Mouse (Mus musculus) bone marrow macrophage, adult 2 months (primary cell): ENCODE data around the gene Dok3. TPM values are rescaled to one million over a fixed set of nuclear protein-coding genes. Genes with fewer than 3 reads are reported as not detected.

Experiments used
- H3K27ac ChIP-seq: 2 replicates; pipeline ENCODE4 v1.5.1; 2012; ENCODE audit warnings: low read depth, low read length; ENCODE audit not compliant: insufficient read depth
- H3K4me1 ChIP-seq: 2 replicates; pipeline ENCODE4 v1.6.1; 2012; ENCODE audit warnings: low read length; ENCODE audit not compliant: control insufficient read depth, insufficient read depth
- H3K4me3 ChIP-seq: 2 replicates; pipeline ENCODE4 v1.5.1; 2012; ENCODE audit warnings: mild to moderate bottlenecking, low read length, moderate library complexity; ENCODE audit not compliant: insufficient read depth
- CTCF ChIP-seq: IDR thresholded peaks from 2 replicates; pipeline ENCODE4 v1.5.1; 2012; ENCODE audit warnings: low read depth, mild to moderate bottlenecking, low read length, moderate library complexity
- POLR2A ChIP-seq: IDR thresholded peaks from 2 replicates; pipeline ENCODE4 v1.6.1; 2012; ENCODE audit warnings: mild to moderate bottlenecking, low read depth, low read length, borderline replicate concordance
- polyA plus RNA-seq: library from polyadenylated mRNA; stranded (reverse); fragments of >200 nt; gene quantifications from 2 replicates; pipeline ENCODE4 v1.2.4, GENCODE M21; 2012; ENCODE audit not compliant: missing spikeins, insufficient read depth, insufficient read length

Gene Dok3
- polyA plus RNA-seq, 1 experiment: 94.2 TPM

DNA sequence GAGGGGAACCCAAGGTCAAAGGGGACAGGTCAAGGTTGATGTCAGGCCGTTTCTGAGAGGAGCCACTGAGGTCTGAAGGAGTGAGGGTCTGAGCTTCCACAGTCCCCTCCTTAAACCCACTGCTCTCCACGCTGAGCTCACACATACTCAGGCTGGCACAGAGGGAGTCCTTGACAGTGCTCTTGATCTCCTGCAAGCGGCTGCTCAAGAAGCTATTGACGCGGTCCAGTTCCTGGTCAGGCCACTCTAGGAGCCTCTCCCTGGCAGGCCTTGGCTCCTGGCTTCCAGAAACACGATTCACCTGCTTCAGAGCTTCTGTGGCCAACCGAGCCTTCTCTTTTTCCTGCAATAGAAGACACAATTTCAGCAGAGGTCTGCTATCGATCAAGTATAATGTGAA is 14.4 kb upstream of the Dok3 start:
- TF ChIP-seq CTCF (no peak), POLR2A (no peak)
- Histone ChIP-seq H3K4me3 (no peak overlapping the region), H3K4me1 (no peaks in the 10 kb centered on the region), H3K27ac (no peak overlapping the region)

DNA sequence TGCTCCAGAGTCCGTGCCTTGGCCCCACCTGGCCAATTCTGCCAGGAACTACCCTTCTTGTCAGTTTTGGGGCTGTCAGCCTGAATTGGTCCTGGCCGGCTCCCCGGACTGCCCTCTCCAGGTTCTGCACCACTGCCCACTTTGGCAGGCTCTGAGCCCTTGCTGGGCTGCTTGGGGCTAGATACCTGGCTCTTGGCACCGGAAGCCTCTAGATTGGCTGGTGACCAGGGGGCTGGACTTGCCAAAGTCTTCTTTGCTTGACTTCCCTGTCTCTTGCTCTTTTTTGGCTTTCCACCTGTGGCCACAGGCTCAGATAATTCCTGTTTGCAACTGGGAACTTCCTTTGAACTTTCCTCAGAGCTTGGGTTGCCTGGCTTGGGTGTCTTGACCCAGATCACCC is 13.8 kb upstream of the Dok3 start:
- Histone ChIP-seq H3K4me3 (no peak overlapping the region), H3K27ac (no peak overlapping the region), H3K4me1 (no peaks in the 10 kb centered on the region)
- TF ChIP-seq CTCF (no peak), POLR2A (no peak)

DNA sequence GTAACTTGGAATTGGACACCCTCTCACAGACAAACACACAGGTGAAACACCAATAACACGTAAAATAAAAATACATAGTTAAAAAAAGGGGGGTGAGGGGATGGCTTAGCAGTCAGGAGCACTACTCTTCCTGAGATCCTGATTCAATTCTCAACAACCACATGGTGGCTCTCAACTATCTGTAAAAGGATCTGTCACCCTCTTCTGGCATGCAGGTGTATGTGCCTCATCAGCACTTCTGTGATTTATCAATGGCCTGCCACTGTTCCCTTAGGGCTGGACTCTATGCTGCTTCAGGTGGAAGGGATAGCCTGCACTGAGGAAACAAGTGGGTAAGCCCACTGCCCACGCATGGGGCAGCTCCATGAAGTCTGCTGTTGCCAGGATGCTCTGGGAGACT is 11.8 kb upstream of the Dok3 start:
- TF ChIP-seq CTCF (no peak), POLR2A (no peak)
- Histone ChIP-seq H3K4me1 (no peaks in the 10 kb centered on the region), H3K27ac (no peak overlapping the region), H3K4me3 (no peak overlapping the region)

DNA sequence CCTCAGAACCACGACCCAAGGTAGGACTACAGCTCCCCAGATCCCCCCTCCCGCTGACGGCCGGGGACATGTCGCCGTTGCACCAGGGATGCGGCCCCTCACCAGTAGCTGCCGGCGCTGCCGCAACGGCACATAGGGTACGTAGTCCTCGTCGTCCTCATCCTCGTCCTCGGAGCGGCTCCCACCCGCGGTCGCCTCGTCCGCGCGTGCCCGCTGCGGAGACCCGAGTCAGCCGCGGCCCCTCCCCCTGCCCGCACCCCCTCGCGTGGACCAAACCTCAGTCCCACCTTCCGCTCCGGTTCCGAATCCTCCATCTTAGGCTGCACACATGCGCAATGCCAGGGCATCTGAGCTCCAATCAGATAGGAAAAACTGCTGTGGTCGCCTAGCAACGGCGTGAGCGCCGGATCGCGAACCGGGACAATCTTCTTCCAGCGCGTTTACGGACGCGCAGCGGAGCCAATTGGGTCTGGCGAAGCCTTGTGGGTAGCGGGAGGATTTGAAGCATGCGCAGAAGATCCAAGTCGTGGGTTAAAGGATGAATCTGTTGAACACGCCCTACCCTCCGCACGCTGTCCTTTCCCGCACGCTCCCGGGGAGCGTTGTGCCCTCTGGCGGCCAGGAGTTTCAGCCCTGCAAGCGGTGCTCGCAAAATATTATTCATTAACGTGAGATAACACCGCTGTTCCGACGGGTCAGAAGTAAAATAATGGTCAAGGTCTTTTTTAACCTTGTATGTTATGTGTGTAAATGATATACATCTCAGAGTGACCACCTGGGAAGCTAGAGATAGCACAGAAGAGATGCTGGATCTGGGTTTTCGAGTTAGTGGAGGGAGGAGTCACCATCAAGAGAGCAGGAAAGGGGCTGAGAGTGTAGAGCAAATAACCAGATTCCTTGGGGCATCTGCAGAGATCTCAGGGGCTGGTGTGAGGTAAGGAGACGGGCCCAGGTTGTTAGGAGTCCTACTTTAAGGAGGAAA is 7.4 kb upstream of the Dok3 start, which contains the start of gene Ddx41:
Gene Ddx41 (minus strand): TSS at position 465 of the 982 bp plus-strand sequence.
- no peak within 1 kb of the TSS; the same call in 1 of the 2 replicates for H3K27ac ChIP-seq
- 0 out of 2 replicates have a peak, but pooled peaks have one; percentile 15 for TF ChIP-seq POLR2A
- TF ChIP-seq CTCF: peak; percentile 80
- peak within 1 kb of the TSS; percentile 96 for H3K4me3 ChIP-seq
- peaks cover 8% of the 10 kb centered on the region; the same call in 1 of the 2 replicates for H3K4me1 ChIP-seq

DNA sequence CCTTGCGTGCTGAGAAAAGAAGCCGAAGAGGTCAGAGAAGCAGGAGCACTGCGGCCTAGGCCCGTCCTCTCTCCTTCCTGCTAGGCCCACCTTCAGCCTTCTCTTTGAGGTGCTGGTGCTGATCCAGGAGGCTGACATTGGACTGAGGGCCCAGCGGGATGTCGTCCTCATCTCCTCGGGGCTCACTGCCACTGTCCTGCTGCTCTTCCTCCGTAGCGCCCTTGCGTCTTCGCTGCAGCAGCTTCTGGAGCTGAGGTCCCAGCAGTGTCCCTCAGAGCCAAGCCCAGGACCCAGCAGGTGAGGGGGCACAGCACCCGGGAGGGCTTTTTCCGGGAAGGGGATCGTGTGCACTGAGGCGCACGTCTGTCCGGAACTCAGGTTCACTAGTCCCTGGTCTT is 6.7 kb upstream of the Dok3 start:
- H3K27ac ChIP-seq: no peak overlapping the region; the same call in 1 of the 2 replicates
- TF ChIP-seq CTCF: no peak
- no peak for TF ChIP-seq POLR2A
- peak overlapping the region; percentile 96 for H3K4me3 ChIP-seq
- peaks cover 8% of the 10 kb centered on the region; the same call in 1 of the 2 replicates for H3K4me1 ChIP-seq

DNA sequence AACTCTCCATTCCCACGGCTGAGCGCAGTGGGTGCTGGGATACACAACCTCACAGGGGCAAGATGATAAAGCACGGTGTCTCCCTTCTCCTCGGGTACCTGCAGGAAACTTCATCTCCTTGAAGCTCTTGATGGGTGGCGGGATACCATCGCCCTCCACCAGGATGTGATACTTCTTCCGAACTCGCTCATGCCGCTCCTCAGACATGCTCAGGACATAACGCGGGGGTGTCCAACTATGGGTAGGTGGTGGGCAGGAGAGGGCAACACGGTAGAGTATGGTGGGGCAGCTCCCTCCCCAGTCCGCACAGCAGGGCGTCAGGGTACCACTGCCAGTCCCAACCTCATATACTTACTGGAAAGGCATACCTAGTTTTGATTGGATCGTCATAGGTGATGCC is 6.1 kb upstream of the Dok3 start:
- H3K4me1 ChIP-seq: peaks cover 10% of the 10 kb centered on the region
- no peak for TF ChIP-seq CTCF
- TF ChIP-seq POLR2A: no peak
- H3K4me3 ChIP-seq: peak overlapping the region; percentile 96
- H3K27ac ChIP-seq: no peak overlapping the region

DNA sequence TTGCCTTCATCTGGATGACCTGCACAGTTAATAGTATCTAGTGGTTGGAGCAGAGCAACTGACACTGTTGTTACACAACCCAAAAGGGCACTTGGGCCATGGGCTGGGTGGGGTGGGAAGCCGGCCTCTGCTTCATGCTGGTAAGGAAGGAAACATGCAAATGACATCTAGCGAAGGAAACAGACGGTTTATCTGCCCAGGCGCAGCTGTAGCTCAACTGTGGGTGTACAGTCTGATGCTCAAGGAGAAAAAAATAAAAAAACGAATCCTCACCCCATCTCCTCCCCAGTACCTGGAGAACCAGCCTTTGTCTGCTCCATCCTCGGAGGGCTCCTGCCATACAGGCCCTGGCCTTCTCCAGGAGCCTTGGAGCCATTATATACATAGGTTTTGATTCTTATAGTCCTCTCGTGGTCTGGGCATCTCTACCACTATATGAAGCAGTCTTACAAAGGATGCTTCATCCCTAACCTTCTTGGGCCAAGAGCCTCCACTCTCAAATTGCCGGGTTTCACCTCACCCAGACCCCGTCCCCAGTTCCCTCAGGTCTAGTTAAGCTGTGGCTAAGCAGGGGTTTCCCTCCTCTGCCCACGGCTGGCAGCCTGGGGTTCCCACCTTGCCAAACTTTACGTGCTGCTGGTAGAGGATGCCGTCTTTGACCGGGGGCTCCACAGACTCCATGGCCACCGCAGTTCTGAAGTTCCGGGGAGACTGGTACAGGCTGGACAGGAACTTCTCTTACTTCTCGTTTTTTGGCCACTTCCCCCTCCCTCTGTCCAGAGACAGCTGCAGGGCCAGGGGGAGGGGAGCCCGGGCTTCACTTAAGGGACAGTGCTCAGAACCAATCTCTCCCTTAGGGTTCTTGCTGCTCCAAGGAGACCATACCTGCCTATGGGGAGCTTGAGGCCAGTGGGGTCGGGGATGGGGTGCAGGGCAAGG is 993 bp downstream of the Dok3 start:
- Histone ChIP-seq H3K27ac (peak overlapping the region; percentile 68), H3K4me1 (peaks cover 30% of the 10 kb centered on the region), H3K4me3 (peak overlapping the region; percentile 62)
- TF ChIP-seq POLR2A (no peak), CTCF (no peak)

DNA sequence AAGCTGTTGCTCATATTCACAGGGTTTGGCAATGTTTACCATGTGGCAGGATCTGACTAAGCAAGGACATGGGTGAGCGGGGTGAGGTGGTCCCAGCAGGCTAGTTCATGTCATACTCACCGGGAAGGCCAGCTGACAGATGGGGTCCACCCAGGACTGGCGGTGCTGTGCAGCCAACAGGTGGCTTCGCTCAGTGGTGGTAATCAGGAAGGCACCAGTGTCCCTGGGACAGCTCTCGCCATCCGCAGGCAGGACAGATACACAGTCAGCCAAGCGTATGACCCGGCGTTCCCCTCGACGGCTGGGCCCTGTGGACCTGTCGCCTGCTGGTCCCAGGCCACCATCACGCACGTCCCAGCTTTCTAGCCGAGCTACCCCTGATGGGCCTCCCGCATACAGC is 1.9 kb downstream of the Dok3 start:
- TF ChIP-seq POLR2A: no peak
- TF ChIP-seq CTCF: no peak
- H3K4me1 ChIP-seq: peaks cover 30% of the 10 kb centered on the region
- H3K27ac ChIP-seq: no peak overlapping the region
- H3K4me3 ChIP-seq: no peak overlapping the region

DNA sequence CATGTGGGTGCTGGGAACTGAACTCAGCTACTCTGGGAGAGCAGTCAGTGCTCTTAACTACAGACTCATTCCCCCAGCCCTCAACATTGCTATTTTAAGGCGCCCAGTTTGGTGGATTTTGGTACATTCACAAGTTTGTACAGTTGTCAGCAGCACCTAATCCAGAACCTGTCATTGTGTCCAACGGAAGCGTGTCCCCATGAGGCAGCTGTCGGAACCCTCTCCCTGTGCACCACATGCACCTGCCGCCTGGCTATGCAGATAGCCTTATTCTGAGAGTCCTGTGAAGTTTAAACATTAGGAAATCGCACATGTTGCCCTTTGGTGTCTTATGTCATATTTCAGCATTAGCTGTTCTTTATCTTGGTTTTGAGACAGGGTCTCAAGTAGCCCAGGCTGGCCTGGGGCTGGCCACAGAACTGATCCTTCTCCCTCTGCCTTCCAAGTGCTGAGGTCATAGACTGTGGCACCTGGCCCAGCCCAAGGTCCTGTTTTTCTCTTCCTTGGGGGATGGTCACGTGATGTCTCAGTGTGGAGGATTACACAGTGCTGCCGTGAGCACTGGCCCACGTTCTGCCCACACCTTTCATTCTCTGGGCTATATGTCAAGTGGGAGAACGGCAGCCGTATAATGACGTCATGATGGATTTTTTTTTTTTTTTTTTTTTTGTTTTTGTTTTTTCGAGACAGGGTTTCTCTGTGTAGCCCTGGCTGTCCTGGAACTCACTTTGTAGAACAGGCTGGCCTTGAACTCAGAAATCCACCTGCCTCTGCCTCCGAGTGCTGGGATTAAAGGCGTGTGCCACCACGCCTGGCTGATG is 3.2 kb downstream of the Dok3 start:
- no peak overlapping the region for H3K27ac ChIP-seq
- TF ChIP-seq POLR2A (no peak), CTCF (no peak)
- H3K4me1 ChIP-seq: peaks cover 30% of the 10 kb centered on the region
- no peak overlapping the region for H3K4me3 ChIP-seq
